7 mouse cellular contexts compared by ENCODE assay signal in genomic region chr1:42851810-42852209, GRCm38 (mm10). TPM values are rescaled to one million over a fixed set of nuclear protein-coding genes. Genes with fewer than 3 reads are reported as not detected.
DNase-seq lines count a peak whose midpoint lies in the region; ATAC-seq lines count a peak whose summit lies in the region.

No protein-coding gene starts in this region.

- no peaks in the 10 kb centered on the region for H3K36me3 ChIP-seq in lung, embryonic 16.5 days (ENCODE audit: control insufficient read depth, insufficient read depth, low read length)
- H3K36me3 ChIP-seq in hindbrain, embryonic 10.5 days: 0 out of 2 replicates have a peak, but pooled peaks cover 5% of the 10 kb centered on the region
- no peaks in the 10 kb centered on the region for H3K36me3 ChIP-seq in midbrain, embryonic 13.5 days

- H3K9me3 ChIP-seq in lung, embryonic 16.5 days (ENCODE audit: control insufficient read depth, low read length): no peaks in the 10 kb centered on the region
- H3K9me3 ChIP-seq in hindbrain, embryonic 10.5 days: no peaks in the 10 kb centered on the region
- no peaks in the 10 kb centered on the region for H3K9me3 ChIP-seq in midbrain, embryonic 13.5 days

- no peak for DNase-seq in lung, postnatal 36 days
- peak; percentile 11 to 18 for DNase-seq in cerebellum, postnatal 14 days
- DNase-seq in hindbrain, embryonic 10.5 days (ENCODE audit: low spot score): peak; percentile 14
- no peak for DNase-seq in thymus, postnatal 14 days
- DNase-seq in layer of hippocampus, postnatal 25 days (ENCODE audit: extremely low spot score in 1 of 2, low spot score in 1 of 2): no peak

- H3K27me3 ChIP-seq in lung, embryonic 16.5 days (ENCODE audit: control insufficient read depth, insufficient read depth, low read depth, low read length): no peaks in the 10 kb centered on the region
- H3K27me3 ChIP-seq in hindbrain, embryonic 10.5 days (ENCODE audit: insufficient read depth, poor library complexity, severe bottlenecking): 0 out of 2 replicates have a peak, but pooled peaks cover 3% of the 10 kb centered on the region
- no peaks in the 10 kb centered on the region for H3K27me3 ChIP-seq in midbrain, embryonic 13.5 days

- H3K27ac ChIP-seq in lung, embryonic 16.5 days (ENCODE audit: low read length): no peak overlapping the region
- peak overlapping the region; percentile 91 for H3K27ac ChIP-seq in hindbrain, embryonic 10.5 days
- H3K27ac ChIP-seq in midbrain, embryonic 13.5 days: no peak overlapping the region

- H3K4me2 ChIP-seq in lung, embryonic 16.5 days (ENCODE audit: low read depth, low read length): peak overlapping the region; percentile 79
- peak overlapping the region; percentile 72 for H3K4me2 ChIP-seq in midbrain, embryonic 13.5 days (replicated peaks)

- 3% methylated on average over 16 of the region's 16 CpGs for WGBS in lung, embryonic 16.5 days
- WGBS in hindbrain, embryonic 10.5 days: 5% methylated on average over 16 of the region's 16 CpGs
- WGBS in midbrain, embryonic 13.5 days: 5% methylated on average over 16 of the region's 16 CpGs

- peak overlapping the region; percentile 94 for H3K4me3 ChIP-seq in lung, embryonic 16.5 days (ENCODE audit: low read length)
- peak overlapping the region; percentile 97 for H3K4me3 ChIP-seq in hindbrain, embryonic 10.5 days
- peak overlapping the region; percentile 77 for H3K4me3 ChIP-seq in midbrain, embryonic 13.5 days (replicated peaks)

- H3K9ac ChIP-seq in lung, embryonic 16.5 days (ENCODE audit: low read length): peak overlapping the region; percentile 93
- peak overlapping the region; percentile 80 for H3K9ac ChIP-seq in midbrain, embryonic 13.5 days (replicated peaks)

- no peak for ATAC-seq in lung, embryonic 16.5 days (ENCODE audit: low read depth)
- ATAC-seq in midbrain, embryonic 13.5 days: no peak

- H3K4me1 ChIP-seq in lung, embryonic 16.5 days (replicated peaks; ENCODE audit: control insufficient read depth, insufficient read depth, low read length): peaks cover 3% of the 10 kb centered on the region; the same call in 1 of the 2 replicates
- peaks cover 16% of the 10 kb centered on the region for H3K4me1 ChIP-seq in hindbrain, embryonic 10.5 days (replicated peaks)
- peaks cover 11% of the 10 kb centered on the region for H3K4me1 ChIP-seq in midbrain, embryonic 13.5 days (replicated peaks)

RNA-seq across cellular contexts. Expression of gene Mrps9, which starts 0.8 kb away (rescaled TPM):
- polyA plus RNA-seq in lung, embryonic 16.5 days (2015; fragmentation: Nextera tagmentation; extraction: Ambion mirVana): 46.5 and 46.6 TPM in 2 replicates
- 49.6 and 53.8 TPM in 2 replicates for polyA plus RNA-seq in hindbrain, embryonic 10.5 days (2016; fragmentation: Nextera tagmentation; extraction: Ambion mirVana)
- polyA plus RNA-seq in midbrain, embryonic 13.5 days (2015; fragmentation: Nextera tagmentation; extraction: Ambion mirVana): 40.7 and 42.2 TPM in 2 replicates
- 10 to 100 TPM; 43.9 to 47.6 TPM for total RNA-seq in layer of hippocampus, postnatal 25 days (2021)

Comparison
In these comparisons a context has a peak if more than half of its experiments do, and no peak if none do; other contexts are left out.
1. DNase-seq: peak in cerebellum, postnatal 14 days (2 of 2) and hindbrain, embryonic 10.5 days (single experiment); none in lung, postnatal 36 days (single experiment), thymus, postnatal 14 days (single experiment) and layer of hippocampus, postnatal 25 days (0 of 2).
2. Peak in every context shown above with its lines, with median percentiles within 50 percentile points of each other: H3K4me3 ChIP-seq.